Mouse (Mus musculus) bone marrow, adult 2 months (tissue): ENCODE data around the gene Auts2. TPM values are rescaled to one million over a fixed set of nuclear protein-coding genes. Genes with fewer than 3 reads are reported as not detected.

Experiments
- H3K27ac ChIP-seq: fragments of 200-500 bp; 2 replicates; pipeline ENCODE4 v1.5.1; 2012; ENCODE audit warnings: low read depth, mild to moderate bottlenecking, control low read depth, inconsistent platforms, low read length; ENCODE audit not compliant: control insufficient read depth, poor library complexity, insufficient read depth
- H3K4me1 ChIP-seq: fragments of 200-500 bp; 2 replicates; pipeline ENCODE4 v1.6.1; 2011; ENCODE audit warnings: low read length; ENCODE audit not compliant: control insufficient read depth, insufficient read depth
- H3K4me3 ChIP-seq: fragments of 200-500 bp; replicated peaks from 2 replicates; pipeline ENCODE3; 2011; ENCODE audit warnings: mild to moderate bottlenecking, low read depth, low read length, control low read depth; ENCODE audit not compliant: control insufficient read depth
- CTCF ChIP-seq: fragments of 200-500 bp; IDR thresholded peaks from 2 replicates; pipeline ENCODE4 v1.5.1; 2011; ENCODE audit warnings: low read length, control low read depth; ENCODE audit not compliant: control insufficient read depth, insufficient read depth
- POLR2A ChIP-seq: fragments of 200-500 bp; IDR thresholded peaks from 2 replicates; pipeline ENCODE4 v1.6.1; 2011; ENCODE audit warnings: low read depth, mild to moderate bottlenecking, control low read depth, low read length, borderline replicate concordance; ENCODE audit not compliant: control insufficient read depth
- WGBS: fragments of 180-500 bp; shearing (Covaris S2); methylation state at CpG from one replicate; pipeline ENCODE4 v1.1.7; 2018; 5-methylcytosine and 5-hydroxymethylcytosine counted together
- polyA plus RNA-seq: library from polyadenylated mRNA; stranded (reverse); fragments of >200 nt; gene quantifications from 2 replicates; pipeline ENCODE4 v1.2.4, GENCODE M21; 2011; ENCODE audit warnings: low replicate concordance; ENCODE audit not compliant: missing spikeins, insufficient read depth, insufficient read length

The Auts2 gene
- polyA plus RNA-seq, 1 experiment: 1.5 TPM

DNA sequence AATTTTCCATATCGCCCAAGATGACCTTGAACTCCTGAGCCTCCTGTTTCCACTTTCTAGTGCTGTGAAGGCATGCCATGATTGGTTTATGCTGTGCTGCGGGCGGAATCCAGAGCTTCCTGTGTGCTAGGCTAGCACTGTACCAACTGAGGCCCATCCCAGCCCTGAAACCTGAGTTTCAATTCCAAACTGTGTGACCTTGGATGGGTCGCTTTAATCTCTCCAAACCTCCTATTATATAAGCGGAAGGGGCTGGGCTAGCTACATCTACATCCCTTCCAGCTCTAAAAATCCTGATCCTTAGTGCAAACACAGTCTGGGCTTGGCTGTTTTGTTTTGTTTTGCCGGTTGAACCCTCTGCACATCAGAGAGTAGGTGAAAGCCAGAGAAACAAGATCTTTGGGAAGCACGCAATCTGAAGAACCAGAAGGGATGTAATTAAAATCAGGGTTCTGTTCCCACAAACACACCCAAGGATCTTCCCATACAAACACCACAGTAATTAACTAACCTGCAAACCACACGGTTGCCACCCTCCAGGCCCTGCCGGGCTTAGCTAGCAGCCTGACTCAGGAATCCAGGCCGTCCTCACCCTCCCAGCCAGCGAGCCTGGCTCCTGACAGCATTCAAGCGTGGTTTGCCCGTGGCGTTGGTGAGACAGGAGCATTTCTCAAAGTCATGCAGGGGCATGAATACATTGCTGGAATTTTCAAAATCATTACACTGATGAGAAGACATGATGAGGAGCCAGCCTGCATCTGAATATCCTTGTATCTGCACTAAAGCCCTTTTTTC, 985.4 kb downstream of the Auts2 start:
- no peak overlapping the region for H3K27ac ChIP-seq

GRCm38 (mm10) chr5:131548932-131549563, 994.1 kb downstream of the Auts2 start:
- WGBS: 54% methylated on average over 17 of the region's 17 CpGs
- Histone ChIP-seq H3K4me1 (no peaks in the 10 kb centered on the region), H3K27ac (no peak overlapping the region), H3K4me3 (no peak overlapping the region)
- no peak for TF ChIP-seq CTCF

More for the DNA sequence above, 985.4 kb downstream of the Auts2 start:
- TF ChIP-seq POLR2A (no peak), CTCF (no peak)
- Histone ChIP-seq H3K4me1 (no peaks in the 10 kb centered on the region), H3K4me3 (no peak overlapping the region)
- WGBS: 80% methylated on average over 14 of the region's 14 CpGs

GRCm38 (mm10) chr5:131547926-131548325, 995.2 kb downstream of the Auts2 start:
- H3K4me3 ChIP-seq: no peak overlapping the region
- TF ChIP-seq POLR2A: no peak
- TF ChIP-seq CTCF: no peak
- H3K4me1 ChIP-seq: no peaks in the 10 kb centered on the region
- H3K27ac ChIP-seq: no peak overlapping the region
- 88% methylated on average over 6 of the region's 6 CpGs for WGBS

DNA sequence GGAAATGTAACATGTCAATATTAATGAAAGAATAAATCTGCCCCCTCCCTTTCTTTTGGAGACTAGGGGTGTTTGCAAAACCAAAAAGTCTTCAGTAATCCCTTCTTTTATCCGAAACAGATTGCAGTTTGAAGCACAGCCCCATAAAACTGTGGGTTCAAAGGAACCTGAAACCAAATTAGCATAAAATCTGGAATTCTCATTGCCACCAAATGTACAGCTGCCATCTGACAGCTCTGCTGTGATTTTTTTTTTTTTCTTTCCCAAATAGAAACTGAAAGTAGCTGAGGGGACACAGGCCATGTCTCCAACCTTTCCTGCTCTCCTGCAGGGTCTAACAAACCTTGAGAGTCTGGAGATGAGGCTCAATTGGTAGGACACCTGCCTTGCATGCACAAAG, 996.7 kb downstream of the Auts2 start:
- Histone ChIP-seq H3K4me1 (no peaks in the 10 kb centered on the region), H3K27ac (no peak overlapping the region), H3K4me3 (no peak overlapping the region)
- TF ChIP-seq CTCF (no peak), POLR2A (no peak)
- 59% methylated on average over 1 of the region's 1 CpGs for WGBS

DNA sequence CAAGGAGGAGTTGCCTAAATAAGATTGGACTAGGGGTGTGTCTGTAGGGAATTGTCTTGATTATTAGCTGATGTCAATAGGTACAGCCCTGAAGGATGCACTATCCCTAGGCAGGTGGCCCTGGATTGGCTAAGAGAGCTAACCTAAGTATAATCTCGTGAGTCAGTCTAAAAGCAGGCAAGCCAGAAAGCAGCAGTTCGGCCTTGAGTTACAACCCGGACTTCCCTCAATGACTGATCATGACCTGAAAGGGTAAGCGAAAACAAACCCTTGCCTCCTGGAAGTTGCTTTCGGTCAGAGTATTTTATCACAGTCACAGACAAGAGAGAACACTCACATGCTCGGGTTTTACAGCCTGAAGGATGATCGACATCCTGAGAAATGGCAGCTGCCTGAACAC, 998.8 kb downstream of the Auts2 start:
- no peak for TF ChIP-seq CTCF
- no peak for TF ChIP-seq POLR2A
- WGBS: 82% methylated on average over 7 of the region's 7 CpGs
- no peak overlapping the region for H3K27ac ChIP-seq
- H3K4me3 ChIP-seq: no peak overlapping the region
- H3K4me1 ChIP-seq: no peaks in the 10 kb centered on the region

- no peak overlapping the region for H3K4me3 ChIP-seq
- no peaks in the 10 kb centered on the region for H3K4me1 ChIP-seq
- WGBS: 2% methylated on average over 68 of the region's 68 CpGs
- no peak overlapping the region; the same call in 1 of the 2 replicates for H3K27ac ChIP-seq
- TF ChIP-seq POLR2A (no peak), CTCF (no peak)
Measured at GRCm38 (mm10) chr5:131538311-131538915, 1004.7 kb downstream of the Auts2 start.

DNA sequence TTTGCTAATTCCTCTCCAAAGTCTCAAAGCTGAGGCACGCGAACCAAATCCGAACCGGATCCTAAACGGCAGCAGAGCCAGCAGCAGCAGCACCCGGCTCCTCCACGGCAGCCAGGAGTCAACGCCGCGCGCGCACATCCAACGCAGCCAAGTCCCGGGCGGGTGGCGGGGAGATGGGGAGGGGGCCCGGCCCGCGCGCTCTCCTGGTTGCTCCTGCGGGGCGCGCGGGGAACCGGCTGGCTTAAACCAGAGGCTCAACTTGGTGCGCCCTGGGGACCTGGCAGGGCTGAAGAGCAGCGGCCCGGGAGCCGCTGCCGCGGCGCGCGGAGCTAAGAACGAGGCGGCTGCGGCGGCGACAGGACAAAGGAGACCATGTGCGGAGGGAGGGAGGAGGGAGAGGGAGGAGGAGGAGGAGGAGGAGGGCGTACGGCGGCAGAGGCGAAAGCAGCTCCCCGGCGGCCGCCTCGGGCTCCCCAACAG, 1005.3 kb downstream of the Auts2 start:
- Histone ChIP-seq H3K4me3 (no peak overlapping the region), H3K27ac (no peak overlapping the region; the same call in 1 of the 2 replicates), H3K4me1 (no peaks in the 10 kb centered on the region)
- TF ChIP-seq CTCF (no peak), POLR2A (no peak)
- WGBS: 3% methylated on average over 48 of the region's 48 CpGs

GRCm38 (mm10) chr5:131537155-131537830, 1005.9 kb downstream of the Auts2 start:
- Histone ChIP-seq H3K4me3 (no peak overlapping the region), H3K27ac (no peak overlapping the region; the same call in 1 of the 2 replicates), H3K4me1 (no peaks in the 10 kb centered on the region)
- 1% methylated on average over 44 of the region's 44 CpGs for WGBS
- TF ChIP-seq POLR2A: no peak
- no peak for TF ChIP-seq CTCF
